Mouse (Mus musculus): ENCODE measurements at regions not wholly inside any gene's neighbourhood (a gene's known extent, or its start where the extent isn't known, plus 50 kb on each side); places are given as distances from the start of the nearest gene placed in this dataset.

DNA sequence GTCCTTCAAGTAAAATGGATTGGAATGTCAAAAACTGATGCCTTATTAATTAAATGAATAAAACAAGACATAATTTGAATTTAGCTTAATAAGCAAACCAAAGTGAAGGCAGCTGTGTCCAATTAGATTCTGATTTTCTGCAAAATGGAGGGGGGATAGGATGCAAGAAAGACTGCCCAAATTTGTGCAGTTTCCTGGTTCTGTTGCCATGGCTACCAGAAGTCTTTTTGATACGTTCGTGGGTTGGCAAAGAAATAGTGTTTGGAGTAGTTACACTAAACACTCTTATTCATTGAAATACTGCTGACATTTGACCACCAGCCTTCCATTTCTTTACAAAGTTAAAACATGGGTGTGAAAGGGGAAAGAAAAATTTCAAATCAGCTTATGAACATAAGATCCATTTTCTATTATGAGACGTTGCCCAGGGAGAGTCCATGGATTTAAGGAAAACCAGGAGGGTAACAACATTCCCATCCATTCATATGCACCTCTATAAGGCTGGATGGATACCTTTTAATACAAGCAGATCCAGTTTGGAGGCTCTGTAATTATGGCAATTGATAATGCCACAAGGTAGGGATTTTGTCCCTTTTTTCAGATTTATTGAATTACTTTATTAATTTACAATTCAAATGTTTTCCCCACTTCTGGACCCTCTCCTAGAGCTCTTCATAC is 943.3 kb upstream of the Celf2 start:
- TF ChIP-seq CTCF (IDR thresholded peaks at IDR 0.05) (no peak), EP300 (IDR thresholded peaks at IDR 0.05) (no peak)

Measured in lung, postnatal 0 days (tissue).